Mouse (Mus musculus) E14TG2a.4 (cell line): ENCODE data around the gene Smarcal1.

Experiments used
- CTCF ChIP-seq: conservative IDR thresholded peaks from 2 replicates; pipeline ENCODE4 v1.5.1; 2014; ENCODE audit warnings: low read length
- NANOG ChIP-seq: IDR thresholded peaks from 2 replicates; pipeline ENCODE4 v1.6.1; 2014; ENCODE audit warnings: borderline replicate concordance, low read length, mixed read lengths
- POU5F1 ChIP-seq: IDR thresholded peaks from 2 replicates; pipeline ENCODE4 v1.6.1; 2014; ENCODE audit warnings: low read length, borderline replicate concordance

GRCm38 (mm10) chr1:72556471-72556870, 26.6 kb upstream of the Smarcal1 start:
- TF ChIP-seq CTCF, result no peak
- TF ChIP-seq NANOG, result no peak
- TF ChIP-seq POU5F1, result no peak
